Mouse (Mus musculus) embryonic facial prominence, embryonic 10.5 days (tissue): ENCODE measurements around the gene Esrrb. TPM values are rescaled to one million over a fixed set of nuclear protein-coding genes. Genes with fewer than 3 reads are reported as not detected.

ENCODE experiments used
- DNase-seq: peaks from one replicate; pipeline ENCODE4 v3.0.0-alpha.2; 2017; ENCODE audit warnings: low spot score
- H3K27ac ChIP-seq: fragments of 300-500 bp; sonication (generic); replicated peaks from 2 replicates; pipeline ENCODE4 v1.5.1; 2016; ENCODE audit warnings: mild to moderate bottlenecking
- H3K27me3 ChIP-seq: fragments of 300-500 bp; sonication (generic); replicated peaks from 2 replicates; pipeline ENCODE4 v1.6.1; 2016; ENCODE audit warnings: low read depth, mild to moderate bottlenecking; ENCODE audit not compliant: poor library complexity, severe bottlenecking
- H3K36me3 ChIP-seq: fragments of 300-500 bp; sonication (generic); replicated peaks from 2 replicates; pipeline ENCODE4 v1.6.1; 2016; ENCODE audit warnings: mild to moderate bottlenecking, moderate library complexity
- H3K4me1 ChIP-seq: fragments of 300-500 bp; sonication (generic); 2 replicates; pipeline ENCODE4 v1.6.1; 2016
- H3K4me3 ChIP-seq: fragments of 300-500 bp; sonication (generic); 2 replicates; pipeline ENCODE4 v1.5.1; 2016; ENCODE audit warnings: mild to moderate bottlenecking, moderate library complexity
- H3K9me3 ChIP-seq: fragments of 300-500 bp; sonication (generic); 2 replicates; pipeline ENCODE4 v1.6.1; 2016; ENCODE audit warnings: mild to moderate bottlenecking
- WGBS: fragments of 180-500 bp; shearing (Covaris S2); methylation state at CpG from one replicate; pipeline ENCODE4 v1.1.7; 2016; 5-methylcytosine and 5-hydroxymethylcytosine counted together
- polyA plus RNA-seq: library from polyadenylated mRNA; unstranded; fragments of >200 nt; fragmentation: Nextera tagmentation; extraction: Ambion mirVana; gene quantifications from 2 replicates; pipeline ENCODE4 v1.2.1, GENCODE M21; 2016

Esrrb gene
- polyA plus RNA-seq: 0.13 and 0.20 TPM in 2 replicates

- H3K27me3 ChIP-seq: peaks cover 59% of the 10 kb centered on the region
- DNase-seq: no peak
- 0 out of 2 replicates have a peak within 1 kb of the TSS, but pooled peaks have one; percentile 35 for H3K27ac ChIP-seq
- H3K4me1 ChIP-seq: peaks cover 40% of the 10 kb centered on the region
- no peak within 1 kb of the TSS for H3K4me3 ChIP-seq
- no peaks in the 10 kb centered on the region for H3K36me3 ChIP-seq
- H3K9me3 ChIP-seq: no peaks in the 10 kb centered on the region
- 33% methylated on average over 22 of the region's 22 CpGs for WGBS
Observed at GRCm38 (mm10) chr12:86360696-86361631, at the start of gene Esrrb. Gene Esrrb (plus strand): TSS chr12:86361117.

DNA sequence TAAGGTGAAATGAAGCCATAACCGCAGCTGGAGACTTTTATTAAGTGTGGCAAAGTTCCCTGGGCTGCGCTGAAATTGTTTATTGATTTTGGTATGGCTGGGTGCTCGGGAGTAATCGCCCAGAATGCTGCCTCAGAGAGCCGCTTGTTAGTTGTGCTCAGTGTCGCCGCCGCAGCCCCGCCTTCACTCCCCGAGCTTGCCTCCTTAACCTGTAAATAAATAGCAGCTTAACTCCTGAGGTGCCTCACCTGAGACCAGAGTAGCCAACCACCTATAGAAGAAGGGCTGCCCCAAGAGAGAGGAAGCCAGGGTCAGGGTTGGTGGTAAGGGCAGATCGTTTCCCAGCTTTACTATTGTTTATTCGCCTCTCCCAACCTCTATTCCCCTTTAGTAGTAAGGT, 40.3 kb upstream of the Esrrb start:
- H3K4me1 ChIP-seq: peaks cover 19% of the 10 kb centered on the region
- no peaks in the 10 kb centered on the region for H3K9me3 ChIP-seq
- 19% methylated on average over 12 of the region's 12 CpGs for WGBS
- no peak overlapping the region for H3K27ac ChIP-seq
- H3K27me3 ChIP-seq: peaks cover 42% of the 10 kb centered on the region
- DNase-seq: peak; percentile 40
- H3K36me3 ChIP-seq: no peaks in the 10 kb centered on the region
- peak overlapping the region; percentile 23; the same call in 1 of the 2 replicates for H3K4me3 ChIP-seq

- Histone ChIP-seq H3K27me3 (peaks cover 33% of the 10 kb centered on the region), H3K4me3 (no peak overlapping the region), H3K27ac (no peak overlapping the region), H3K9me3 (no peaks in the 10 kb centered on the region), H3K4me1 (peaks cover 27% of the 10 kb centered on the region), H3K36me3 (no peaks in the 10 kb centered on the region)
- WGBS: 41% methylated on average over 3 of the region's 3 CpGs
- no peak for DNase-seq
Observed at GRCm38 (mm10) chr12:86324297-86324696, 36.6 kb upstream of the Esrrb start.

- no peaks in the 10 kb centered on the region for H3K9me3 ChIP-seq
- 60% methylated on average over 4 of the region's 4 CpGs for whole genome bisulfite sequencing
- no peak for DNase-seq
Observed at GRCm38 (mm10) chr12:86329813-86330212, 31.1 kb upstream of the Esrrb start.

DNA sequence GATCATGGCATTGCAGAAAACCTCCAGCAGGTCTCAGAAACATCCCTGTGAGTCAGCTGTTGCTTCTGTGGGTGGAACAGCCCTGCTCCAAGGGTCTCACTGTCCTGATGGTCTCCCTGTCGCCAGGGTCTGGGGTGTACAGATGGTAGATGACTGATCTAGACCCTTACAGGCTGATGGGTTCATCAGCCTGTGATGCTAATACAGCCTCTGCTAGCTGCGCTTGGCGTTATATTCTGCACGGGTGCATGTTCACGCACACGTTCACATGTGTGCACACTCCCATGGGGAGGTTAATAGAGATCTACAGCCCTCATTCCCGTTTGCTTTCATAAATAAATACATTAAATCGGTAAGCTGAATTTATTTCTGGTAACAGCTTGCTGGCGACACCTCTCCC, 30.2 kb upstream of the Esrrb start:
- no peak overlapping the region for H3K4me3 ChIP-seq
- no peaks in the 10 kb centered on the region for H3K9me3 ChIP-seq
- WGBS: 90% methylated on average over 9 of the region's 9 CpGs
- no peak for DNase-seq
- H3K27ac ChIP-seq: no peak overlapping the region
- peaks cover 8% of the 10 kb centered on the region for H3K4me1 ChIP-seq
- no peaks in the 10 kb centered on the region for H3K36me3 ChIP-seq
- 0 out of 2 replicates have a peak, but pooled peaks cover 7% of the 10 kb centered on the region for H3K27me3 ChIP-seq

More at GRCm38 (mm10) chr12:86329813-86330212, 31.1 kb upstream of the Esrrb start:
- H3K27me3 ChIP-seq: 0 out of 2 replicates have a peak, but pooled peaks cover 11% of the 10 kb centered on the region
- no peaks in the 10 kb centered on the region for H3K36me3 ChIP-seq
- H3K4me3 ChIP-seq: no peak overlapping the region
- peaks cover 8% of the 10 kb centered on the region for H3K4me1 ChIP-seq
- no peak overlapping the region for H3K27ac ChIP-seq

DNA sequence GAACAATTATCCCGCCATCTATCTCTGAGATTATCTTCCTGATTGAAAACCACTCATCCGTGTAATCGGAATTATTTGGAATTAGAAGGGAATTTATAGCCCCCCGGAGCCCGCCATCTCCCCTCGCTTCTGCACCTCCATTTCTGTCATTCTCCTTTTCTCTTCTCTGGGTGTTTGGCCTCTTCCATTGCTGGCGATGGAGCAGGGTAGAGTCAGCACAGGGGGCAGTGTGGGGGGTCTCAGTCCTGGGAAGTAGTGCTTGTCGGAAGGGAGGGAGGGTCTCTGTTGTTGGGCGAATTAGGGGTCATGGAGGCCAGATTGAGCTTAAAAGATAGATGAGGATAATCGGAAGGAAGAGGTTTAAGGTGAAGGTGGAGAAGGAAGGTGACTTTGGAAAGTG, 29.7 kb upstream of the Esrrb start:
- Histone ChIP-seq H3K4me1 (peaks cover 8% of the 10 kb centered on the region), H3K9me3 (no peaks in the 10 kb centered on the region), H3K4me3 (no peak overlapping the region), H3K36me3 (no peaks in the 10 kb centered on the region), H3K27ac (no peak overlapping the region), H3K27me3 (0 out of 2 replicates have a peak, but pooled peaks cover 7% of the 10 kb centered on the region)
- WGBS: 80% methylated on average over 10 of the region's 10 CpGs
- DNase-seq: no peak

DNA sequence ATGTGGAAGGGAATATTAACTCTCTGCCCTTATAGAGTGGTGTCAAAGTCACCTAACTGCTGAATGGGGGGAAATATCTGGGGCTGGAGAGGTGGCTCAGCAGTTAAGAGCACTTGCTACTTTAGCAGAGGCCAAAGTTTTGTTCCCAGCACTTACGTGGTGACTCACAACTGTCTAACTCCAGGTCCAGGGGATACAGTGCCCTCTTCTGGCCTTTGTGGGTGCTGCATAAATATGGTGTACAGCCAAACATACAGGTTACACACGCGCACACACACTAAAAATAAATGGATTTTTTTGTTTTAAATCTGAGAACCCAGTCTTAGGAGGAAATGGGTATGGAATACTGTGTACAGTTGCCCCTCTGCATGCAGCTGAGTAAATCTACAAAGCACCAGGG, 24.7 kb upstream of the Esrrb start:
- H3K4me1 ChIP-seq: peaks cover 10% of the 10 kb centered on the region
- H3K27me3 ChIP-seq: no peaks in the 10 kb centered on the region
- DNase-seq: no peak
- 92% methylated on average over 3 of the region's 3 CpGs for WGBS
- H3K4me3 ChIP-seq: no peak overlapping the region
- H3K27ac ChIP-seq: peak overlapping the region; percentile 35; the same call in 1 of the 2 replicates
- no peaks in the 10 kb centered on the region for H3K36me3 ChIP-seq
- no peaks in the 10 kb centered on the region for H3K9me3 ChIP-seq

DNA sequence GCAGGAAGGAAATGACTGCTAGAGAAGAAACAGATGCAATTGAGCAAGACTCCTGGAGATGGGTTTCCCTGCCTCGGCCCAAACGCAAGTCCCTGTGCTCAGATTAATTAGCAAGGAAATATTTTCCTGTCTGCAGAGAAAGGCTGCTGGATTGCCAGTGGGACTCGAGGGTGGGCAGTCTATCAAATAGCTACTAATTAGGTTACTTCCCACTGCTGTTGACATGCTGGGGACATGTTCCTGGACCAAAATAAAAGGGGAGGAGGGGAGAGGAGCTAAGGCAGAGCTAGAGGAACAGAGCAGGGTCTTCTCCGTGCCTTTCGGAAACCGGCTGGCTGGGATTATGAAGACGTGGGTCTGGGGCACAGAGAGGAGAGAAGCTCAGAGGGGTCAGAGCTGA, 24.0 kb upstream of the Esrrb start:
- WGBS: 53% methylated on average over 7 of the region's 7 CpGs
- Histone ChIP-seq H3K27ac (peak overlapping the region; percentile 35), H3K27me3 (no peaks in the 10 kb centered on the region), H3K4me1 (peaks cover 10% of the 10 kb centered on the region), H3K36me3 (no peaks in the 10 kb centered on the region), H3K4me3 (no peak overlapping the region), H3K9me3 (no peaks in the 10 kb centered on the region)
- DNase-seq: no peak

DNA sequence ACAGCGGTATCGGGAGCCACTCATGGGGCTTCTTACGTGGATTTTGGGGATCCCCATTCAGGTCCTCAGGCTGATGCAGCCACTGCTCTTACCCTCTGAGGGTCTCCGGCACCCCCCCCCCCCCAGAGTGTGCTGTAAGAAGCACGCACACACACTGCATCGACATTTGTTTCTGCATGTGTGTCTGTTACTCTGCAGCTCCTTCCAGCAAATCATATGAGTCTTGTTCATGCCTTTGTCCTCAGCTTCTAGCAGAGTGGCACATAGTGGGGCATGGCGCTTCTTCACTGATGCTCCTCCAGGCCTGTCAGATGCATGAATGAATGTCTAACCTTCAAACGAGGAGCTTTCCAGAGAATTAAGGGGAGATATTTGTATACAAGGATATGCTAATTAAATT, 11.4 kb upstream of the Esrrb start:
- 85% methylated on average over 8 of the region's 8 CpGs for WGBS
- H3K4me1 ChIP-seq: peaks cover 5% of the 10 kb centered on the region; the same call in 1 of the 2 replicates
- H3K36me3 ChIP-seq: no peaks in the 10 kb centered on the region
- H3K4me3 ChIP-seq: no peak overlapping the region
- H3K27me3 ChIP-seq: peaks cover 5% of the 10 kb centered on the region; the same call in 1 of the 2 replicates
- no peak for DNase-seq
- H3K27ac ChIP-seq: no peak overlapping the region
- H3K9me3 ChIP-seq: no peaks in the 10 kb centered on the region

GRCm38 (mm10) chr12:86359406-86359805, 1.5 kb upstream of the Esrrb start:
- Histone ChIP-seq H3K27me3 (peaks cover 44% of the 10 kb centered on the region), H3K4me3 (no peak overlapping the region), H3K9me3 (no peaks in the 10 kb centered on the region), H3K4me1 (peaks cover 26% of the 10 kb centered on the region), H3K27ac (no peak overlapping the region), H3K36me3 (no peaks in the 10 kb centered on the region)
- DNase-seq: no peak
- WGBS: 66% methylated on average over 6 of the region's 6 CpGs

- no peak for DNase-seq
- no peak overlapping the region for H3K4me3 ChIP-seq
- H3K27me3 ChIP-seq: peaks cover 49% of the 10 kb centered on the region
- H3K27ac ChIP-seq: no peak overlapping the region
- WGBS: 81% methylated on average over 8 of the region's 8 CpGs
- H3K9me3 ChIP-seq: no peaks in the 10 kb centered on the region
- H3K4me1 ChIP-seq: peaks cover 31% of the 10 kb centered on the region
- no peaks in the 10 kb centered on the region for H3K36me3 ChIP-seq
Observed at GRCm38 (mm10) chr12:86359873-86360272, 1.0 kb upstream of the Esrrb start.

- Histone ChIP-seq H3K9me3 (no peaks in the 10 kb centered on the region), H3K27me3 (peaks cover 71% of the 10 kb centered on the region), H3K36me3 (no peaks in the 10 kb centered on the region), H3K4me3 (no peak overlapping the region), H3K4me1 (peaks cover 49% of the 10 kb centered on the region), H3K27ac (no peak overlapping the region)
- DNase-seq: no peak
- 10% methylated on average over 5 of the region's 5 CpGs for WGBS
Observed at GRCm38 (mm10) chr12:86364285-86364684, 3.4 kb downstream of the Esrrb start.

- Histone ChIP-seq H3K27me3 (peaks cover 67% of the 10 kb centered on the region), H3K4me3 (no peak overlapping the region)
- WGBS: 7% methylated on average over 5 of the region's 5 CpGs
Observed at GRCm38 (mm10) chr12:86364756-86365155, 3.8 kb downstream of the Esrrb start.

More at GRCm38 (mm10) chr12:86364756-86365155, 3.8 kb downstream of the Esrrb start:
- H3K27ac ChIP-seq: no peak overlapping the region
- DNase-seq: no peak
- H3K9me3 ChIP-seq: no peaks in the 10 kb centered on the region
- H3K36me3 ChIP-seq: no peaks in the 10 kb centered on the region
- H3K4me1 ChIP-seq: peaks cover 49% of the 10 kb centered on the region
